Mouse (Mus musculus) cerebellum, adult 8-10 months (tissue): ENCODE measurements around the gene Wdr62.
A peak's percentile ranks its signal among the peaks of the same experiment; 100 is the strongest.
"Not testable (repeated sequence)": the region's sequence is repeated elsewhere in the genome, so short reads cannot be mapped to it uniquely, and the experiment has no call there.

ENCODE experiments used
- DNase-seq: peaks from one replicate; pipeline ENCODE4 v3.0.0; 2022

Gene Wdr62

GRCm38 (mm10) chr7:30202895-30203690 lies 77.1 kb downstream of the Wdr62 start:
- DNase-seq, result peak; percentile 59

- not testable (repeated sequence) for DNase-seq
These were observed 79.6 kb downstream of the Wdr62 start for GRCm38 (mm10) chr7:30200661-30201060.

- peak; percentile 12 for DNase-seq
These were observed 80.0 kb downstream of the Wdr62 start for GRCm38 (mm10) chr7:30200200-30200599.

- peak; percentile 14 for DNase-seq
These were observed 80.6 kb downstream of the Wdr62 start for GRCm38 (mm10) chr7:30199498-30200139.

GRCm38 (mm10) chr7:30198481-30198971 lies 81.7 kb downstream of the Wdr62 start, which contains the start of gene Capns1:
TSS of gene Capns1 (minus strand) at chr7:30198811.
- peak; percentile 67 for DNase-seq

GRCm38 (mm10) chr7:30197592-30198129 lies 82.6 kb downstream of the Wdr62 start:
- no peak for DNase-seq

- DNase-seq, result no peak
These were observed 84.0 kb downstream of the Wdr62 start for GRCm38 (mm10) chr7:30196171-30196570.

GRCm38 (mm10) chr7:30195461-30195860 lies 84.8 kb downstream of the Wdr62 start:
- no peak for DNase-seq

GRCm38 (mm10) chr7:30194884-30195283 lies 85.3 kb downstream of the Wdr62 start:
- peak; percentile 93 for DNase-seq

GRCm38 (mm10) chr7:30194101-30194831 lies 86.0 kb downstream of the Wdr62 start:
- DNase-seq, result peak; percentile 52

GRCm38 (mm10) chr7:30193581-30194100 lies 86.6 kb downstream of the Wdr62 start:
- DNase-seq, result peak; percentile 82

GRCm38 (mm10) chr7:30193013-30193412 lies 87.2 kb downstream of the Wdr62 start:
- no peak for DNase-seq

GRCm38 (mm10) chr7:30192088-30192487 lies 88.1 kb downstream of the Wdr62 start:
- DNase-seq, result no peak
